Mouse (Mus musculus) T-helper 1 cell (primary cell): Measurements from ENCODE around the gene Rtn4rl1.

Source experiments
- in situ Hi-C: fragments of 300-600 bp; cut with MboI, MseI; formaldehyde crosslinking; loops from one replicate; pipeline ENCODE4 v1.15.1; 2025; ENCODE audit warnings: high pct_unique_total_duplicates

Rtn4rl1 gene

GRCm38 (mm10) chr11:75212031-75212667 lies 18.6 kb downstream of the Rtn4rl1 start:
- in situ Hi-C loops, result no loop called here

GRCm38 (mm10) chr11:75212876-75213275 lies 19.3 kb downstream of the Rtn4rl1 start:
- in situ Hi-C loops, result no loop called here

GRCm38 (mm10) chr11:75213372-75214080 lies 19.9 kb downstream of the Rtn4rl1 start:
- in situ Hi-C loops, result no loop called here

GRCm38 (mm10) chr11:75214081-75214950 lies 20.7 kb downstream of the Rtn4rl1 start:
- in situ Hi-C loops, result no loop called here

- in situ Hi-C loops, result no loop called here
Measured at GRCm38 (mm10) chr11:75220115-75220514, 26.5 kb downstream of the Rtn4rl1 start.

GRCm38 (mm10) chr11:75220517-75221145 lies 27.0 kb downstream of the Rtn4rl1 start:
- in situ Hi-C loops, result no loop called here

- in situ Hi-C loops, result no loop called here
Measured at GRCm38 (mm10) chr11:75224062-75224461, 30.5 kb downstream of the Rtn4rl1 start.

GRCm38 (mm10) chr11:75224835-75225234 lies 31.3 kb downstream of the Rtn4rl1 start:
- in situ Hi-C loops, result no loop called here

- in situ Hi-C loops, result no loop called here
Measured at GRCm38 (mm10) chr11:75227632-75228031, 34.0 kb downstream of the Rtn4rl1 start.

GRCm38 (mm10) chr11:75229289-75229688 lies 35.7 kb downstream of the Rtn4rl1 start:
- in situ Hi-C loops, result no loop called here

- in situ Hi-C loops, result no loop called here
Measured at GRCm38 (mm10) chr11:75230272-75230760, 36.7 kb downstream of the Rtn4rl1 start.

- in situ Hi-C loops, result no loop called here
Measured at GRCm38 (mm10) chr11:75231756-75232155, 38.2 kb downstream of the Rtn4rl1 start.

GRCm38 (mm10) chr11:75232434-75232833 lies 38.9 kb downstream of the Rtn4rl1 start:
- in situ Hi-C loops, result no loop called here

- in situ Hi-C loops, result no loop called here
Measured at GRCm38 (mm10) chr11:75234745-75235144, 41.2 kb downstream of the Rtn4rl1 start.

- in situ Hi-C loops, result no loop called here
Measured at GRCm38 (mm10) chr11:75240158-75240934, 46.8 kb downstream of the Rtn4rl1 start.

- in situ Hi-C loops, result no loop called here
Measured at GRCm38 (mm10) chr11:75242710-75243255, 49.2 kb downstream of the Rtn4rl1 start.

- in situ Hi-C loops, result no loop called here
Measured at GRCm38 (mm10) chr11:75244368-75245275, 51.0 kb downstream of the Rtn4rl1 start.

- in situ Hi-C loops, result no loop called here
Measured at GRCm38 (mm10) chr11:75245372-75246330, 52.1 kb downstream of the Rtn4rl1 start.
